Mouse (Mus musculus) embryo, embryonic 11.5 days (tissue): Measurements from ENCODE around the gene Slc16a11.

Experiments
- DNase-seq: peaks from one replicate; pipeline ENCODE4 v3.0.0-alpha.2; 2012; ENCODE audit warnings: low read depth, low spot score

The Slc16a11 gene

DNA sequence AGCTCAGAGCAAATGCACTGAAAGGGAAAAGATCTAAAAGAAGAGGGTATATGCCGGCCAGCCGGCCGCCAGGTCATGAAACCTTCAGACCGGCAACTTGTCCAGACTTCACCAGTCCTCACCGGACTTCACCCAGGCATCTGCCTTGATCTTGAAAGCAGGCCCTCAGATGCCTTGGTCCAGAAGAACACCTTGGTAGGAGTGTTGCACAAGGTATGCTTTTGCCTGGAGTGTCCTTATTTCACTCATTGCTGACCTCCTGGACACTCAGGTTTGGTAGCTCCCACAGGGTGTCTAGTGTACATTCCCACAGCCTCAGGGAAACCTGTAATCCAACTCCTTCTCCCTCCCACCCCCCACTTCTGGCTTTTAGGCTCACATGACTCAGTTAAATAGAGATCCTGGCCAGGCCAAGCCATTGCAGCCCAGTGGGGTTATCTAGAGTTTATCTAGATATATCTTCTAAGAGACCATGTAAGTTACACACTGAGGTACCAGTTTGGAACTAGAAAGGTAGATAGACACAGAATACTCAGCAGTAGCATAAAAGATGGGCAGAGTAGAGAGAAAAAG lies 12.4 kb upstream of the Slc16a11 start:
- DNase-seq: no peak

DNA sequence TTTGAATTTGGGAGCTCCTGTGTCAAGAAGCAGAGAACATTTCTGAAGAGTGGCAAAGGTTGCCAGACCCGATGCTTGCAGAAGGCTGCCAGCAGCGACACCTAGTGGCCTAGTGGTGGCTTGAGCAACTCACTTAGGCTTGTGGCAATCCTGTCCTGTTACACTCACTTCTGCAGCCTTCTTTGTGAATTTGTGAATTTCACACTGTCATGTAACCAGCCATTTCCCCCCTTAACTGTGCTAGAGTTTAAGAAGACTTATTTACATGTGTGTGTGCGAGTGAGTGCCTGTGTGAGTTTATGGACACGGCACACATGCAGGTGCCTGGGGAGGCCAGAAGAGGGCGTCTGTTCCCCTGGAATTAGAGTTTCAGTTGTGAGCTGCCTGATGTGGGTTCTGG lies 10.9 kb upstream of the Slc16a11 start:
- peak; percentile 71 for DNase-seq

DNA sequence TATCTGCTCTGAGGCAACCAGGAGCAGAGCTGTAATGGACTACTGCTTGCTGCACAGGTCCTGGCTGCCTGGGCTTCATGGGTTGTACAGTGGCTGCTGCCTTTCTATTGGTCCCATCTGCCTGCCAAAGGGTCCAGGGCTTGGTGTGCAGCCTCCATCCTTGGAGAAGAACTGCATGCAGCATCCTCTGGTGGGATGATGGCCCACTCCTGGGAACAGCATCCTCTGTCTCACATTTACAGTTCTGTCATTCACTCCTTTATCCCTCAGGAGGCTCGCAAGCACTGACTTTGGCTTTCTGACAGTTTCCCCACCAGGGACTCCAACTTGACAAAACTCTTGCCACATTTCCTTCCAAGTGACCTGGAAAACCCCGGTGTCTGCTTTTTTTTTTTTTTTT lies 5.8 kb upstream of the Slc16a11 start:
- DNase-seq: no peak

DNA sequence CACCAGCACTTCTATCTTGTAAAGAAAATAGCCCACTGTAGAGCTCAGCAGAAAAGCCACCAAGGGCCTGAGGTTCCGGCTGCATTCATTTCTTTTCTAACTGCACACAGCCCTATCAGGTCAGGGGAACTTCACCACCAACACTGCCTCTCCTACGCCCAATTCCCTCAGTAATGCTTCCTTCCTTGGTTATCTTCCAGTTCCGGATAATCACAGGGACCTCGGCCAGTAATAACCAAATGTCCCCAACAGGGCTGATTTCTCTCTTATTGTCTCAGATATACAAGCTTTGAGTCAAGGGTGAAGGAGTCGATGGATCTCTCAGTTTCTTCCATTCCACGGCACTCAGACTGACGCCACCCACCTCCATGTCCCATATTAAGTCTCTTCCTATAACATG lies 5.3 kb upstream of the Slc16a11 start:
- no peak for DNase-seq

- DNase-seq: no peak
These were observed 3.7 kb upstream of the Slc16a11 start for GRCm38 (mm10) chr11:70208778-70209388.

DNA sequence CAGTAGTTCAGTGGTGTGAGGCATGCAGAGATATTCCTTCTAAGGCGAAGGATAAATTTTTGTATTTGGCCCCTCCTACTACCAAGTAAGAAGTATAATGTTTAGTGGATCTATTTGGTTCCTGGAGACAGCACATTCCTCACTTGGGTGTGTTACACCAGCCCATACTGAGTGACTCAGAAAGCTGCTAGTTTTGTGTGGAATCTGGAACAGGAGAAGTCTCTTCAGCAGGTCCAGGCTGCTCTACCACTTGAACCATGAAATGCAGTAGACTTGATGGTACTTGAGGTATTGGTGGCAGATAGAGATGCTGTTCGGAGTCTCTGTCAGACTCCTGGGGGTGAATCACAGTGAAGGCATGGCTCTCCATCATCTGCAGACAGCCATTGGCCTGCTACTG lies 1.9 kb upstream of the Slc16a11 start:
- DNase-seq: no peak

DNA sequence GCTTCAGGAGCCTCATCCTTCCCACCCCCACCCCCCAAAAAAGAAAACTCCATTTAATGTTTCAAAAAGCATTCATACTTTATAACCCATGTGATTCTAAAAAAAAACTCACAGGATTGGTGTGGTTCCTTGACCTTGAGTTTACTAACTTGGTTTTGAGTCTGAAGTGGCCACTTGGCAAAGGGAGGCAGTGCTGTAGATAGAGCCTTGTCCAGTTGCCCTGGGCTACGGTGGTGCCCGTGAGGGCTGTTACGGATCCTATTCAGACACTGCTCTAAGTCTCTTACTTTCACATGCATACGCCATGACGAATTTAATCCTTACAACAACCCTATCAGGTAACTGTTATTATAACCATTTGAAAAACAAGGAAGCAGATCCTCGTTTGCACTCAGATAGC lies 580 bp upstream of the Slc16a11 start:
- DNase-seq: no peak

DNA sequence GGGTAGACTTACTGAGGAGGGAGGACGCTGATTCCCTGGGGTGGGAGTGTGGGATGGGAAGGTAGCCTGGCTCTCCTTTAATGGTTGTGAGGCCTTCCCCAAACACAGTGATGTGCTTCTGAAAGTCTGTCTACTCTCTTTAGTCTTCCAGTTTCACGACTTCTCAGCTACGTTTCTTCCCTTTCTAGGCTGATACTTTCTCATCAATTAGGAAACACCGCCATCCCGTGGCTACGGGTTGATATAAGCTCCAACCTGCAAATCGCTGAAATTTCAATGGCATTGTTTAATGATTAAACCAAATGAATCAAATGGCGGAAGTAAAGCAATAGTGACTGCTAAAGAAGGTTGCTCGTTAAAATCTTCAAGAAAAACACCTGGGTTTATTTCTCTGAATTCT lies 344 bp downstream of the Slc16a11 start:
- no peak for DNase-seq

DNA sequence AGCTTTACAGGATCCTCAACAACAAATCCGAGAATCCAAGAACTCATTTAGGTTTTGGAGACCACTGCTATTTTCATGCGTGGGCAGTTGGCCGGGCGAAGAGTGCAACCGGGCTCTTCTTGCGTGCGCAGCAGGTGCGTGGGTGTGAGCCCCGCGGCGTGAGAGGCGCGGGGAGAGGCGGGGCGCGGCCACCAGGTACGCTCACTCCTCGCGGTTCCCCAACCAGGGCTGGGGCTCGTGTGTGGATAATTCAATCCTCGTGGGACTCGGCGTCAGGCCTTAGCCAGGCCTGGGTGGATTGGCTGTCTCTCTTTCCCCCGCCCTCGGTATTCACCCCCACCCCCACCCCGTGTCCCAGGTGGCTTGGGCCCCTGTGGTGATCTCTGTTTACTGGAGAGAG lies 1.2 kb downstream of the Slc16a11 start:
- no peak for DNase-seq

DNA sequence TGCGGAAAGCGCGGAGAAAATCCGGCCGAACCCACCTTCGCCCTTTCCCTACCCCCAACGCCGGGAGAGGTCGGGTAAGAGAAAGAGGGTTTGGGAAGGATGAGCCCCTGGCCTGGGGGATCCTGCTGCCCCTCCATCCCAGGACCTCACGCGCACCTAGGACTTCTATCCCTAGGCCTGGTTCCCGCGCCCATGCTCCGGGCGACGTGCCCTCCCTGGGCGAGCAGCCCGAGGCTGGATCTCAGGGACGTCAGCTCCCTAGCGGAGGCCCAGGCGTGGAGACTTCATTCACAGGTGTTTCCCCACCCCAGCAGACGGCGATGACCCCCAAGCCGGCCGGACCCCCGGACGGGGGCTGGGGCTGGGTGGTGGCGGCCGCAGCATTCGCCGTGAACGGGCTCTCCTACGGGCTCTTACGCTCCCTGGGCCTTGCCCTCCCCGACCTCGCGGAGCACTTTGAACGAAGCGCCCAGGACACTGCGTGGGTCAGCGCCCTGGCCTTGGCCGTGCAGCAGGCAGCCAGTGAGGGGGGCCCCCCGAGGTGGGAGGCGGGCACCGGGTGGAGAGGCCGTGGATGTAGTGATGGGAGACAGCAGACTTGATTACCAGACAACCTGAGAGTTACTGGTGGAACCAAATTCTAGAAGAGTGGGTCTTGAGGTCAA lies 1.8 kb downstream of the Slc16a11 start:
- DNase-seq: no peak

GRCm38 (mm10) chr11:70214856-70215209 lies 2.3 kb downstream of the Slc16a11 start:
- DNase-seq: no peak

GRCm38 (mm10) chr11:70215301-70215700 lies 2.7 kb downstream of the Slc16a11 start:
- DNase-seq: no peak

- DNase-seq: no peak
These were observed 3.6 kb downstream of the Slc16a11 start for GRCm38 (mm10) chr11:70216103-70216502.

DNA sequence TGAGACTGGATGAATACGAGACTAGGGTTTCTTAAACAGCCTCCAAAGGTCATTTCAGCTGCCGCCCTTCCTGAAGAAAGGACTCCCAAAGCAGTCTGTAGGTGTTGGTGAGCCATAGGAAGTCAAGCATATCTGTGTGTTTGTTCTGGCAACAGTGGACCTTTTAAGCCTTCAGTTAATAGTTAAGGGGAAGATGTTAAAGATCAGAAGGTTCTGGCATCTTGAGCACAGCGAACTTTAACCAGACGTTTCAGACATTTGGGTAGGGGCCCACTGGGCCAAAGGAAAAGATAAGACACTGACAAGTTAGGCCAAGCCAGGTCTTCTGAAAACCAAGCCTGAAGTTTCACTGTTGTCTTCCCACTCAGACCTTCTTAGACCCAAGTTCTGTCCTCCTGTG lies 5.5 kb downstream of the Slc16a11 start:
- DNase-seq: no peak

DNA sequence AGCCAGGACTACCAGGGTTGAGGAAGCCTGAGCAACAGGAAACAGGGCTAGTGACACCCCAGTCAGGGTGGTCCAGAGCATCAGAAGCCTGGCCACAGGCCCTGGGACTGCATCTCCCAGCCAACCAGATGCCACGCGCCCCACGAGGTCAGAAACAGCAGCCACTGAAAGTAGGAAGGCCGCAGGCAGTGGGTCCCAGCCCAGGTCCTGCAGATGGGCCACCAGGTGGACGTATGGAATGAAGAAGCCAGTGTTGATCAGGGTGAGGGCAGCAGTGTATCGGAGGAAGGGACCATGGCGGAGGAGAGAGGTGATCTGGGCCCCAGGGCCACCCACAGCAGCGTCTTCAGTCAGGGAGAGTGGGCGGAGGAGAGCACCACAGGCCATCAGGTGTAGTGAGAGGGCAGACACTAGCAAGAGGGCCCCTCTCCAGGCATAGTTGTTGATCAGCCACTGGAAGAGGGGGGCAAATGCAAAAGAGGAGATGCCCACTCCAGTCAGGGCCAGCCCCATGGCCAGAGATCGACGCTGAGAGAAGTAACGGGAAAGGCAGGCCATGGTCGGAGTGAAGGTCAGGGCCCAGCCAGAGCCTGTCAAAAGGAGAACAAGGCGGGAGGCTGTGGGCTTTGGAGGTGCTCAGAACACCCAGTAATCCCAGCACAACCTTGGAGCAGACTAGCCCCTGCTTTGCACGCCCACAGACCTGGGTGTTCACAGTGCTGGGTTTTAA lies 6.4 kb downstream of the Slc16a11 start:
- DNase-seq: no peak

- DNase-seq: no peak
These were observed 7.3 kb downstream of the Slc16a11 start for GRCm38 (mm10) chr11:70219873-70220272.

GRCm38 (mm10) chr11:70220323-70220722 lies 7.8 kb downstream of the Slc16a11 start:
- no peak for DNase-seq

DNA sequence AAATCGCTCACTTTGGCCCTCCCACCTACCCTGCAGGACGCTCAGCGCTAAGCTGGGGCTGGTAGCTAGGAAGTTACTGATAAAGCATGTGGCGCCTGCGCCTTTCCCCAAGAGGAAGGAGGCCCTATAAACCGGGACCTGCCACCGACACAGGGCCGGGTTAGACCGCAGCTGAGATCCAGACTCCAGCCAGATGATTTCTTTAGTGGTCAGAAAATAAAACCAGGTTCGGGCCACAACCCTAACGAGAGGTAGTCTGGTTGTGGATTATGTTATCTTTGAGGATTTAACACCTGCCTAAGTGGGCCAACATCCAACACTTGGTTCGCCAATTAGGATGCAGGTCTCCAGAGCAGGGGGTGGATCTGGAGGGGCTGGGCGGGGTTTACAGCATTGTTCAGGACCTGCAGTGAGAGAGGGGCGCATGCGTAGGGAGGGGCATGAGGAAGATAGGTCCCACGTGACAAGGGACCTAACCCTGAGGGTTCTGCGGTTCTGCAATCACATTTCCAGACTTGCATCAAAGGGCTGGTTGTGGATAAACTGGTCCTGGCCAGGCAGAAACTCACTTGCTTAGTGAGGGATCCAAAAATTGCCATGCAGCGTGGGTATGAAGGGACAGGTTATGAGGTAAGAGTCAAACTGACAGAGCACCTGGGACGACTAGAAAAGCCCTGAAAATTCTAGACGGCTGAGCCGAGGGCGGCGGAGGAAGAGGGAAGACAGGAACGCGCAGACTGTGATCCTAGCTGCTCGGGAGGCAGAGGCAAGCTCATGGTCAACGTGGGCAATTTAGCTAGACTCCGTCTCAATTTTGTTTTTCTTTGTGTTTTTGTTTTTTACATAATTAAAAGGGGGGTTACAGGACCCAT lies 8.4 kb downstream of the Slc16a11 start, which contains the start of gene Slc16a13:
TSS of gene Slc16a13 (minus strand) at position 334 of the 872 bp plus-strand sequence.
- DNase-seq: peak; percentile 92

GRCm38 (mm10) chr11:70221603-70222500 lies 9.3 kb downstream of the Slc16a11 start:
- no peak for DNase-seq

DNA sequence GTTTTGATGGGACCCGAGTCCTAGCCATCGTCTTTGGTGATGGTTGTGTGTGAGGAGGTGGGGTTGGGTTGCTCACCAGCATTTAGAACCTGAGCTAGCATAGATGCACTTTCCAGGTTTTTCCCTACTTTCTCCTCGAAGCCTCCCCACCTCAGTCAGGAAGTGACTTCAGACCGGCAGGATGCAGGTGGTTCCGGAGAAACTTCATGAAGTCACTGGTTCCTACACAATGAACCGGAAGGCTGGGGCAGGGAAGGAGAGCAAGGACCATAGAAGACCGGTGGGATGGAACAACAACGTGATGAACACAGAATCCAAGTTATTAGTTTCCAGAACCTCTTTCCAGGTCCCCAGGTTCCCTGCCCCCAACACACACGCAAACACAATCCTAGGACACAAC lies 11.2 kb downstream of the Slc16a11 start:
- no peak for DNase-seq
